Mouse (Mus musculus) monocyte, adult 59 days (primary cell): Measurements from ENCODE around the gene Tada1. TPM values are rescaled to one million over a fixed set of nuclear protein-coding genes. Genes with fewer than 3 reads are reported as not detected.

Experiments used
- total RNA-seq, 2 experiments: library from RNA; stranded (reverse); gene quantifications; one replicate each; pipeline ENCODE4 v1.2.4; 2023

The Tada1 gene
- 10 to 100 TPM; 21.5 to 23.0 TPM for total RNA-seq

DNA sequence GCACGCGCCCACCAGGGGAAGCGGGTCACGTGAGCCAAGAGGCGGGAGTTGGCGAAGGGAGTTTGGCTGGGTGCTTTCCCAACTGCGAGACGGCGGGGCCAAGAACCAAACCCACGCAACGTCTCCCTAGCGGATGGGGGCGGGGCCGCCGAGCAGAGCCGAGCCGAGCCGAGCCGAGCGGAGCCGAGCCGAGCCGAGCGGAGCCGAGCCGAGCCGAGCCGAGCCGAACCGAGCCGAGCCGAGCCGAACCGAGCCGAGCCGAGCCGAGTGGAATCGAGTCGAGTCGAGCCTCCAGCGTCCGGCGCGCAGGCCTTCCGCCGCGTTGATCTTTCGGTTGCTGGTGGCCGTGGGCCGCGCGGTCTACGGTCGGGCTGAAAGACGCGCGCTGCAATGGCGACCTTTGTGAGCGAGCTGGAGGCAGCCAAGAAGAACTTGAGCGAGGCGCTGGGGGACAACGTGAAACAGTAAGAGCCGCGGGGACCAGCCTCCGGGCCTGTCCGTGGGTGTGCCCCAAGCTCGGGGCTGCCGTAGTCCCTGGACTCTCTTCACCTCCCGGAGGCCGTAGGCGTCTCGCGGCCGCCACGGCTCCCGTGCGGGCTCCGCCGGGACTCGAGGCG lies at the start of gene Tada1:
Gene Tada1, plus strand, starts transcription at position 85 of the 617 bp plus-strand sequence.

DNA sequence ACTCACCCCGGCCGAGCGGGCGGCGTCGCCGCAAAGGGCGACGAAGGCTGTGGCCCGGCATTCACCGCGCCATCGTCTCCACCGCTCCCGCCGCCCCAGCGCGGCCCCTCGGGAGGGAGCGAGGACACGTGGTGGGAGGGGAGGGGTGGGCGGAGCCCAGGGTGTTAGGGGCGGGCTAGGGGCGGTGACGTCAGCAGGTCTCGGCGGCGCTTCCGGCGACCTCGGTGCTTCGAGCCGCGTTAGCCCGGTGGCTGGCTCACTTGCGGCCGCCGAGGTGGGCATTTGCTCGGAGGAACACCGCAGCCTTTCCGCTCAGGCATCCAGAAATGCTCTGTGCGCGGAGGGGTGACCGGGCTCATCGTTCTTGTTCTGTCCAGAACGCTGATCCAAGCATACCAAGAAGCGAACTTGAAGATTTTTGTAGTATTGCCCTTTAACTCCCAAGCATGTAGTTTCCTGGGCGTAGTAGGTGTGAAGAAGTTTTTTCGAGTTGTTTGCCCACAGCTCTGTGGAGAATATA lies 30.9 kb downstream of the Tada1 start, which contains the start of gene Pogk:
Gene Pogk, minus strand, starts transcription at position 163 of the 520 bp plus-strand sequence.

Other genes starting within 250 kb of the Tada1 start
- not detected for gene Gpa33, start 248.9 kb upstream of the Tada1 start, total RNA-seq
- not detected for gene Mael, start 140.3 kb upstream of the Tada1 start, total RNA-seq
- gene Ildr2, start 125.0 kb upstream of the Tada1 start, total RNA-seq, result 1 to 10 TPM; 4.5 to 7.1 TPM
- gene Pogk, start 30.8 kb downstream of the Tada1 start, total RNA-seq, result 10 to 100 TPM; 10.4 to 12.7 TPM
- gene Gm4846, start 118.5 kb downstream of the Tada1 start, total RNA-seq, result not detected